Mouse (Mus musculus): ENCODE data around the gene Slc43a2.

The Slc43a2 gene

GRCm38 (mm10) chr11:75531469-75532242 is at the start of gene Slc43a2:
Gene Slc43a2 (plus strand): TSS chr11:75531694.
- DNase-seq, result peak; percentile 98

- DNase-seq, result no peak
Measured at GRCm38 (mm10) chr11:75486192-75486591, 45.3 kb upstream of the Slc43a2 start.

GRCm38 (mm10) chr11:75486601-75487285 is 44.8 kb upstream of the Slc43a2 start, which contains the start of gene Prpf8:
Gene Prpf8 (plus strand): TSS chr11:75486816.
- peak; percentile 98 for DNase-seq

- no peak for DNase-seq
Measured at GRCm38 (mm10) chr11:75487496-75487895, 44.0 kb upstream of the Slc43a2 start.

- no peak for DNase-seq
Measured at GRCm38 (mm10) chr11:75494296-75495049, 37.0 kb upstream of the Slc43a2 start.

GRCm38 (mm10) chr11:75498126-75498525 is 33.4 kb upstream of the Slc43a2 start:
- DNase-seq, result no peak

GRCm38 (mm10) chr11:75508162-75508561 is 23.3 kb upstream of the Slc43a2 start:
- DNase-seq, result no peak

- no peak for DNase-seq
Measured at GRCm38 (mm10) chr11:75508904-75509303, 22.6 kb upstream of the Slc43a2 start.

- peak; percentile 45 for DNase-seq
Measured at GRCm38 (mm10) chr11:75509741-75510626, 21.5 kb upstream of the Slc43a2 start, which contains the start of gene Rilp. Gene Rilp (plus strand): TSS chr11:75510094.

GRCm38 (mm10) chr11:75510627-75510993 is 20.9 kb upstream of the Slc43a2 start:
- peak; percentile 91 for DNase-seq

GRCm38 (mm10) chr11:75511213-75511612 is 20.3 kb upstream of the Slc43a2 start:
- no peak for DNase-seq

- DNase-seq, result no peak
Measured at GRCm38 (mm10) chr11:75512301-75513018, 19.0 kb upstream of the Slc43a2 start.

GRCm38 (mm10) chr11:75513336-75513735 is 18.2 kb upstream of the Slc43a2 start, which contains the start of gene Scarf1:
Gene Scarf1 (plus strand): TSS chr11:75513540.
- no peak for DNase-seq

- DNase-seq, result no peak
Measured at GRCm38 (mm10) chr11:75515186-75515585, 16.3 kb upstream of the Slc43a2 start.

GRCm38 (mm10) chr11:75519834-75520633 is 11.5 kb upstream of the Slc43a2 start:
- no peak for DNase-seq

GRCm38 (mm10) chr11:75521609-75522008 is 9.9 kb upstream of the Slc43a2 start:
- no peak for DNase-seq

- DNase-seq, result no peak
Measured at GRCm38 (mm10) chr11:75522793-75523192, 8.7 kb upstream of the Slc43a2 start.

- no peak for DNase-seq
Measured at GRCm38 (mm10) chr11:75525531-75526125, 5.9 kb upstream of the Slc43a2 start.

GRCm38 (mm10) chr11:75526943-75527342 is 4.6 kb upstream of the Slc43a2 start:
- DNase-seq, result no peak

GRCm38 (mm10) chr11:75529771-75530170 is 1.7 kb upstream of the Slc43a2 start:
- DNase-seq, result no peak

All from layer of hippocampus, adult 9-11 months (tissue).